Mouse (Mus musculus): Measurements from ENCODE around the gene Gucy1b2.

DNA sequence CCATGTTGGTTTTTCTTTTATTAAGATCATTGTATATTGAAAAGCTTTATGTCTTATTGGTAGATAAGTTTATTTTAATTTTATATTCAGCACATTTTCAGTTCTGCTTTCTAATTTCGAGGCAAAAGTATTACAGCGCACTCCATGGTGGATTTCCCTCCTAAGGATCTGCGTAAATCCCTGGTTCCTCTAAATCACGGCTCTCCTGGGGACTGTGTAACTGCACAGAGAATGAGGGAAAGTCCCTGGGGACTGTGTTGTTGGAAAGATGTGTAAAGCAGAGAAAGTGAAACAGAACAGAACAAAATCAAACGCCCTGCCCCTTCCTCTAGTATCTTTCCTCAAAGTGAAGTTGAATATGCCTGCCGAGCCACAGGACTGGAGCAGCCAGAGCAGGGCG lies 109.0 kb downstream of the Gucy1b2 start:
- TF ChIP-seq CTCF (IDR thresholded peaks at IDR 0.05) (no peak), EP300 (IDR thresholded peaks at IDR 0.05) (no peak)

Measured in lung, postnatal 0 days (tissue).